Mouse (Mus musculus) cerebellum, adult 11 months (tissue): ENCODE measurements around the gene Arhgap24.

ENCODE experiments used
- DNase-seq: peaks from one replicate; pipeline ENCODE4 v3.0.0; 2022

Arhgap24 gene

GRCm38 (mm10) chr5:102503066-102503465 is 21.9 kb downstream of the Arhgap24 start:
- no peak for DNase-seq

GRCm38 (mm10) chr5:102503868-102504267 is 22.7 kb downstream of the Arhgap24 start:
- no peak for DNase-seq

- DNase-seq: no peak
Measured at GRCm38 (mm10) chr5:102504557-102504956, 23.4 kb downstream of the Arhgap24 start.

GRCm38 (mm10) chr5:102508162-102508561 is 27.0 kb downstream of the Arhgap24 start:
- no peak for DNase-seq

GRCm38 (mm10) chr5:102509381-102509780 is 28.2 kb downstream of the Arhgap24 start:
- DNase-seq: no peak

GRCm38 (mm10) chr5:102511651-102512050 is 30.5 kb downstream of the Arhgap24 start:
- DNase-seq: no peak

GRCm38 (mm10) chr5:102515496-102515895 is 34.3 kb downstream of the Arhgap24 start:
- no peak for DNase-seq

GRCm38 (mm10) chr5:102520506-102520905 is 39.3 kb downstream of the Arhgap24 start:
- DNase-seq: no peak

GRCm38 (mm10) chr5:102535311-102535710 is 54.1 kb downstream of the Arhgap24 start:
- DNase-seq: no peak

- DNase-seq: no peak
Measured at GRCm38 (mm10) chr5:102537819-102538218, 56.6 kb downstream of the Arhgap24 start.

- no peak for DNase-seq
Measured at GRCm38 (mm10) chr5:102546296-102546695, 65.1 kb downstream of the Arhgap24 start.

- DNase-seq: no peak
Measured at GRCm38 (mm10) chr5:102547786-102548185, 66.6 kb downstream of the Arhgap24 start.

- DNase-seq: no peak
Measured at GRCm38 (mm10) chr5:102548382-102548781, 67.2 kb downstream of the Arhgap24 start.

- DNase-seq: no peak
Measured at GRCm38 (mm10) chr5:102550211-102550610, 69.0 kb downstream of the Arhgap24 start.

- no peak for DNase-seq
Measured at GRCm38 (mm10) chr5:102550870-102551637, 69.9 kb downstream of the Arhgap24 start.

GRCm38 (mm10) chr5:102552533-102552932 is 71.3 kb downstream of the Arhgap24 start:
- DNase-seq: no peak

- no peak for DNase-seq
Measured at GRCm38 (mm10) chr5:102555958-102556357, 74.8 kb downstream of the Arhgap24 start.

- DNase-seq: no peak
Measured at GRCm38 (mm10) chr5:102560270-102560669, 79.1 kb downstream of the Arhgap24 start.

GRCm38 (mm10) chr5:102563971-102564370 is 82.8 kb downstream of the Arhgap24 start:
- no peak for DNase-seq

GRCm38 (mm10) chr5:102568764-102569163 is 87.6 kb downstream of the Arhgap24 start:
- no peak for DNase-seq

GRCm38 (mm10) chr5:102571445-102571844 is 90.3 kb downstream of the Arhgap24 start:
- no peak for DNase-seq

GRCm38 (mm10) chr5:102576750-102577149 is 95.6 kb downstream of the Arhgap24 start:
- DNase-seq: no peak

GRCm38 (mm10) chr5:102577729-102578128 is 96.5 kb downstream of the Arhgap24 start:
- no peak for DNase-seq

GRCm38 (mm10) chr5:102578431-102578830 is 97.2 kb downstream of the Arhgap24 start:
- no peak for DNase-seq

GRCm38 (mm10) chr5:102582864-102583410 is 101.7 kb downstream of the Arhgap24 start:
- DNase-seq: no peak
